Mouse (Mus musculus) heart, embryonic 12.5 days (tissue): ENCODE measurements at regions not wholly inside any gene's neighbourhood (a gene's known extent, or its start where the extent isn't known, plus 50 kb on each side); places are given as distances from the start of the nearest gene placed in this dataset.
A peak's percentile ranks its signal among the peaks of the same experiment; 100 is the strongest.
"Not testable (repeated sequence)": the region's sequence is repeated elsewhere in the genome, so short reads cannot be mapped to it uniquely, and the experiment has no call there.

ENCODE experiments used
- ATAC-seq: fragments of 200-750 bp; cut with Nextera tagmentation; 2 replicates; pipeline ENCODE4 v1.8.0; 2017; ENCODE audit warnings: moderate TSS enrichment, moderate library complexity; ENCODE audit not compliant: insufficient number of reproducible peaks, low FRiP score
- H3K27ac ChIP-seq: fragments of 300-500 bp; sonication (generic); 2 replicates; pipeline ENCODE4 v1.5.1; 2016; ENCODE audit warnings: mild to moderate bottlenecking, moderate library complexity; ENCODE audit not compliant: poor library complexity, severe bottlenecking
- H3K27me3 ChIP-seq: fragments of 300-500 bp; sonication (generic); replicated peaks from 2 replicates; pipeline ENCODE4 v1.6.1; 2016; ENCODE audit warnings: mild to moderate bottlenecking, moderate library complexity
- H3K36me3 ChIP-seq: fragments of 300-500 bp; sonication (generic); 2 replicates; pipeline ENCODE4 v1.6.1; 2016; ENCODE audit warnings: mild to moderate bottlenecking, moderate library complexity
- H3K4me1 ChIP-seq: fragments of 300-500 bp; sonication (generic); replicated peaks from 2 replicates; pipeline ENCODE4 v1.6.1; 2016; ENCODE audit warnings: mild to moderate bottlenecking
- H3K4me2 ChIP-seq: fragments of 300-500 bp; sonication (generic); 2 replicates; pipeline ENCODE4 v1.6.1; 2016; ENCODE audit warnings: mild to moderate bottlenecking, moderate library complexity
- H3K4me3 ChIP-seq: fragments of 300-500 bp; sonication (generic); 2 replicates; pipeline ENCODE4 v1.5.1; 2016; ENCODE audit warnings: mild to moderate bottlenecking
- H3K9ac ChIP-seq: fragments of 300-500 bp; sonication (generic); 2 replicates; pipeline ENCODE4 v1.6.1; 2016; ENCODE audit warnings: mild to moderate bottlenecking, moderate library complexity
- H3K9me3 ChIP-seq: fragments of 300-500 bp; sonication (generic); replicated peaks from 2 replicates; pipeline ENCODE4 v1.6.1; 2016; ENCODE audit warnings: mild to moderate bottlenecking, moderate library complexity
- WGBS: fragments of 180-500 bp; shearing (Covaris S2); methylation state at CpG from one replicate; pipeline ENCODE4 v1.1.7; 2016; 5-methylcytosine and 5-hydroxymethylcytosine counted together

GRCm38 (mm10) chrX:82249456-82249855 lies 699.2 kb upstream of the Dmd start:
- H3K27me3 ChIP-seq, H3K4me1 ChIP-seq, H3K36me3 ChIP-seq, H3K9ac ChIP-seq, H3K4me2 ChIP-seq, H3K4me3 ChIP-seq, ATAC-seq, H3K27ac ChIP-seq, H3K9me3 ChIP-seq: not testable (repeated sequence)
- WGBS: 67% methylated on average over 1 of the region's 1 CpGs

- not testable (repeated sequence) for H3K9ac ChIP-seq, ATAC-seq, H3K27me3 ChIP-seq, H3K4me2 ChIP-seq, H3K4me1 ChIP-seq, H3K36me3 ChIP-seq, H3K9me3 ChIP-seq, H3K4me3 ChIP-seq, H3K27ac ChIP-seq
- WGBS: 65% methylated on average over 4 of the region's 4 CpGs
Measured at GRCm38 (mm10) chrX:82282376-82282775, 666.3 kb upstream of the Dmd start.

- Histone ChIP-seq H3K4me3 (peak overlapping the region; percentile 32), H3K36me3 (no peaks in the 10 kb centered on the region), H3K9ac (no peak overlapping the region), H3K4me1 (no peaks in the 10 kb centered on the region), H3K27me3 (no peaks in the 10 kb centered on the region), H3K27ac (no peak overlapping the region), H3K9me3 (no peaks in the 10 kb centered on the region), H3K4me2 (peak overlapping the region; percentile 58)
- 19% methylated on average over 18 of the region's 18 CpGs for WGBS
- ATAC-seq: no peak
Measured at GRCm38 (mm10) chrX:82310764-82311492, 637.7 kb upstream of the Dmd start.
